Mouse (Mus musculus): ENCODE data around the gene Retreg1.

Gene Retreg1

GRCm38 (mm10) chr15:25923916-25924315, 80.9 kb downstream of the Retreg1 start:
- no peak for DNase-seq

GRCm38 (mm10) chr15:25926171-25926570, 83.2 kb downstream of the Retreg1 start:
- DNase-seq: peak; percentile 79

- DNase-seq: no peak
These were observed 84.1 kb downstream of the Retreg1 start for GRCm38 (mm10) chr15:25927106-25927505.

- no peak for DNase-seq
These were observed 85.0 kb downstream of the Retreg1 start for GRCm38 (mm10) chr15:25928001-25928400.

- no peak for DNase-seq
These were observed 85.9 kb downstream of the Retreg1 start for GRCm38 (mm10) chr15:25928831-25929230.

GRCm38 (mm10) chr15:25929518-25929917, 86.5 kb downstream of the Retreg1 start:
- no peak for DNase-seq

- no peak for DNase-seq
These were observed 87.0 kb downstream of the Retreg1 start for GRCm38 (mm10) chr15:25929936-25930335.

GRCm38 (mm10) chr15:25930657-25931056, 87.7 kb downstream of the Retreg1 start:
- no peak for DNase-seq

- DNase-seq: no peak
These were observed 89.5 kb downstream of the Retreg1 start for GRCm38 (mm10) chr15:25932497-25932896.

- no peak for DNase-seq
These were observed 90.1 kb downstream of the Retreg1 start for GRCm38 (mm10) chr15:25932937-25933684.

- DNase-seq: no peak
These were observed 90.7 kb downstream of the Retreg1 start for GRCm38 (mm10) chr15:25933685-25934108.

- no peak for DNase-seq
These were observed 91.4 kb downstream of the Retreg1 start for GRCm38 (mm10) chr15:25934411-25934810.

- DNase-seq: no peak
These were observed 95.5 kb downstream of the Retreg1 start for GRCm38 (mm10) chr15:25938496-25938895.

GRCm38 (mm10) chr15:25940397-25941377, 97.7 kb downstream of the Retreg1 start:
- no peak for DNase-seq

- DNase-seq: no peak
These were observed 98.5 kb downstream of the Retreg1 start for GRCm38 (mm10) chr15:25941514-25941913.

GRCm38 (mm10) chr15:25942415-25942814, 99.4 kb downstream of the Retreg1 start:
- no peak for DNase-seq

- DNase-seq: no peak
These were observed 100.6 kb downstream of the Retreg1 start for GRCm38 (mm10) chr15:25943386-25944137.

GRCm38 (mm10) chr15:25945224-25945623, 102.2 kb downstream of the Retreg1 start:
- DNase-seq: no peak

GRCm38 (mm10) chr15:25946482-25946881, 103.5 kb downstream of the Retreg1 start:
- no peak for DNase-seq

GRCm38 (mm10) chr15:25947383-25947782, 104.4 kb downstream of the Retreg1 start:
- no peak for DNase-seq

- DNase-seq: no peak
These were observed 105.6 kb downstream of the Retreg1 start for GRCm38 (mm10) chr15:25948257-25949223.

- no peak for DNase-seq
These were observed 106.7 kb downstream of the Retreg1 start for GRCm38 (mm10) chr15:25949696-25950095.
